Mouse (Mus musculus) neural tube, embryonic 11.5 days (tissue): Measurements from ENCODE around the gene Dlat. TPM values are rescaled to one million over a fixed set of nuclear protein-coding genes. Genes with fewer than 3 reads are reported as not detected.

ENCODE experiments used
- ATAC-seq: fragments of 200-750 bp; cut with Nextera tagmentation; 2 replicates; pipeline ENCODE4 v1.8.0; 2017; ENCODE audit warnings: moderate number of reproducible peaks, mild to moderate bottlenecking, moderate TSS enrichment, moderate library complexity; ENCODE audit not compliant: insufficient read depth, low FRiP score, low TSS enrichment
- DNase-seq: peaks from one replicate; pipeline ENCODE4 v3.0.0-alpha.2; 2015; ENCODE audit warnings: low spot score
- H3K27ac ChIP-seq: fragments of 300-500 bp; sonication (generic); 2 replicates; pipeline ENCODE4 v1.5.1; 2014; ENCODE audit warnings: low read depth, mild to moderate bottlenecking, low read length
- H3K27me3 ChIP-seq: fragments of 300-500 bp; sonication (generic); 2 replicates; pipeline ENCODE4 v1.6.1; 2014; ENCODE audit warnings: mild to moderate bottlenecking, low read length, mixed read lengths; ENCODE audit not compliant: control insufficient read depth, insufficient read depth
- H3K36me3 ChIP-seq: fragments of 300-500 bp; sonication (generic); 2 replicates; pipeline ENCODE4 v1.6.1; 2014; ENCODE audit warnings: mild to moderate bottlenecking, low read length, moderate library complexity, mixed read lengths; ENCODE audit not compliant: control insufficient read depth, insufficient read depth
- H3K4me1 ChIP-seq: fragments of 300-500 bp; sonication (generic); 2 replicates; pipeline ENCODE4 v1.6.1; 2014; ENCODE audit warnings: low read length, mixed read lengths; ENCODE audit not compliant: control insufficient read depth, insufficient read depth
- H3K4me2 ChIP-seq: fragments of 300-500 bp; sonication (generic); 2 replicates; pipeline ENCODE4 v1.6.1; 2014; ENCODE audit warnings: low read depth, mild to moderate bottlenecking, moderate library complexity
- H3K4me3 ChIP-seq: fragments of 300-500 bp; sonication (generic); 2 replicates; pipeline ENCODE4 v1.5.1; 2014; ENCODE audit warnings: low read depth, low read length
- H3K9ac ChIP-seq: fragments of 300-500 bp; sonication (generic); 2 replicates; pipeline ENCODE4 v1.6.1; 2014; ENCODE audit warnings: mild to moderate bottlenecking, low read length
- H3K9me3 ChIP-seq: fragments of 300-500 bp; sonication (generic); 2 replicates; pipeline ENCODE4 v1.6.1; 2016; ENCODE audit warnings: low read length; ENCODE audit not compliant: control insufficient read depth
- WGBS: fragments of 180-500 bp; shearing (Covaris S2); extraction: QIAGEN DNeasy Blood & Tissue Kit; methylation state at CpG from one replicate; pipeline ENCODE4 v1.1.7; 2014; 5-methylcytosine and 5-hydroxymethylcytosine counted together
- polyA plus RNA-seq: library from polyadenylated mRNA; unstranded; fragments of >200 nt; fragmentation: Nextera tagmentation; extraction: Ambion mirVana; gene quantifications from 2 replicates; pipeline ENCODE4 v1.2.1, GENCODE M21; 2014

Dlat gene
- polyA plus RNA-seq, 1 experiment from 2014 or later, result 74.9 TPM

DNA sequence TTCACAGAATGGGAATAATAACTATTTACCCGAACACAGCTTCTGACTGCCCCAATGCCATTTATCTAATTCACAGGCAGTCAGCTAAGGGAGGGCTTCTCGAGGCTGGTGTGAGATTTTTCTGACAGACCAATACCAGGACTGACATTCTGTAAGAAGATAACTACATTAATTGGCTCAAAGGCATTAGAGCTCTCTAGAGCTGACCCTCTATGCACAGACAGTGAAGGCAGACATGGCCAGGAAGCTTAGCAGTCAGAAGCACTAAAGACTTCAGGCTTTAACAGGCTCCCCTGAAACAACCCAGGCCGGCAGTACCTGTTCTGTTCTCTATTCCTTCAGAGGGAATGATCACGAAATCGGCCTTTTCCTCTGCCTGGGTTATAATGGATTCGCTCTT is 35.6 kb upstream of the Dlat start:
- 85% methylated on average over 6 of the region's 6 CpGs for whole genome bisulfite sequencing
- H3K4me1 ChIP-seq, result peaks cover 31% of the 10 kb centered on the region
- ATAC-seq (no peak), DNase-seq (no peak)
- H3K4me2 ChIP-seq, result no peak overlapping the region
- H3K36me3 ChIP-seq, result no peaks in the 10 kb centered on the region
- H3K9ac ChIP-seq, result no peak overlapping the region
- H3K27ac ChIP-seq, result no peak overlapping the region
- no peaks in the 10 kb centered on the region for H3K27me3 ChIP-seq
- H3K4me3 ChIP-seq, result no peak overlapping the region
- no peaks in the 10 kb centered on the region for H3K9me3 ChIP-seq

DNA sequence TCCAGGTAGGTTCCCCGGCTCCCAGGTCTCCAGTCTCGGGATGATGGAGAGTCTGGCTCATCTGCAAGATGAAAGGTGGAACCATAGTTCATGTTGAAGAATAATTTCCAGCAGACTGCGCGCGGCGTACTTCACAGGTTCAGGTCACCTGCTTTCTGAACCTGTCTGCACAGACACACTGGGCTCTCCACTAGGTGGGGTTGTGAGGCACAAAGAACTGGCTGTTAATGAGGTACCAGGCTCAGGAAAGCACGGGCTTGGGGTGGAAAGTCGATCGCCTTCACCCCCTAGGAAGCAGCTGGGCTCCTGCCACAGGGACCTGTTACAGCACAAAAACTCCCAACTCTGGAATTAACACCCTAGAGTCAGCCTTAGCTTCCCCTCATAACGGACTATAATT is 34.1 kb upstream of the Dlat start:
- Histone ChIP-seq H3K27ac (peak overlapping the region; percentile 14; the same call in 1 of the 2 replicates), H3K9me3 (no peaks in the 10 kb centered on the region), H3K4me3 (no peak overlapping the region), H3K9ac (no peak overlapping the region), H3K27me3 (no peaks in the 10 kb centered on the region), H3K4me2 (no peak overlapping the region), H3K4me1 (peaks cover 31% of the 10 kb centered on the region), H3K36me3 (no peaks in the 10 kb centered on the region)
- 22% methylated on average over 10 of the region's 10 CpGs for WGBS
- ATAC-seq, result no peak
- DNase-seq, result peak; percentile 58

- H3K9ac ChIP-seq, result peak overlapping the region; percentile 18; the same call in 1 of the 2 replicates
- peaks cover 26% of the 10 kb centered on the region for H3K4me1 ChIP-seq
- H3K27ac ChIP-seq, result peak overlapping the region; percentile 53
- no peaks in the 10 kb centered on the region for H3K9me3 ChIP-seq
- no peaks in the 10 kb centered on the region for H3K27me3 ChIP-seq
- H3K4me3 ChIP-seq, result no peak overlapping the region
- no peaks in the 10 kb centered on the region for H3K36me3 ChIP-seq
- DNase-seq (peak; percentile 53), ATAC-seq (peak; percentile 78)
- WGBS, result 19% methylated on average over 13 of the region's 13 CpGs
- H3K4me2 ChIP-seq, result peak overlapping the region; percentile 1; the same call in 1 of the 2 replicates
Observed at GRCm38 (mm10) chr9:50692626-50693580, 33.3 kb upstream of the Dlat start.

DNA sequence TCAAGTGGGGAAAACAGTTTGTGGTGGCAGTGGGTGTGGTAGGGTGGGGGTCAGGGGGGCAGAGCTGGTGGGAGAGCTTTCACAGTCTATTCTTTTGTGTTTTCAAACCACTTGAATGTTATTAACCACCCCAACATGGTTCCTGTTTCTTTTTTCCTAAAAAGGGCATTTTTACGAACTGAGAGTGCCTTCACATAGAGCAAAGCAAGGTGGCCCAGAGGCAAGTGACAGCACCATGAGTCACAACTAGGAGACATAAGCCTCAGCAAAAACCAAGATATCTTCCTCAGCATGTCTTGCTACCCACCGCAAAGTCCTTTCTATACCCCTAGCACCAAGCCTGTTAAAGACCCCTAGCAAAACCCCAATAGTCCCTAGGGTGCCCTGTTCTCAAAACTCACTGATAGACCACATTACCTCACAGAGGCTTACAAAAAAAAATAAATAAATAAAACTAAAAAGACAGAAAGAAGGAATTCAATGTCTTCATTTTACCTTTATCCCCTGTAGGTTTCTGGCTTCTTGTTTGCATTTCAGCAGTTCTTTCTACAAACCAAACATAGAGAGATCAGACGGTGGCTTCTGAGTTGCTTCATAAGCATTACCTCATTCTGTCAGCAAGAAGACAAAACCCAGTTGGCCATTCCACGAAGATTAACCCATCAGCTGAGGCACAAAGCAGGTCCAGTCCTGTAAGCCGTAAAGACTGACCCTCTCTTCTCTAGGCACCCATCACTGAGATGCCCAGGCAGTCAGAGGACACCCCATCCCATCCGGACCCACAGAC is 27.5 kb upstream of the Dlat start:
- H3K4me3 ChIP-seq, result no peak overlapping the region
- no peaks in the 10 kb centered on the region for H3K9me3 ChIP-seq
- H3K4me1 ChIP-seq, result no peaks in the 10 kb centered on the region
- peaks cover 6% of the 10 kb centered on the region for H3K36me3 ChIP-seq
- H3K27ac ChIP-seq, result no peak overlapping the region
- H3K27me3 ChIP-seq, result no peaks in the 10 kb centered on the region
- ATAC-seq (no peak), DNase-seq (no peak)
- WGBS, result 87% methylated on average over 6 of the region's 6 CpGs
- no peak overlapping the region for H3K4me2 ChIP-seq
- H3K9ac ChIP-seq, result no peak overlapping the region

DNA sequence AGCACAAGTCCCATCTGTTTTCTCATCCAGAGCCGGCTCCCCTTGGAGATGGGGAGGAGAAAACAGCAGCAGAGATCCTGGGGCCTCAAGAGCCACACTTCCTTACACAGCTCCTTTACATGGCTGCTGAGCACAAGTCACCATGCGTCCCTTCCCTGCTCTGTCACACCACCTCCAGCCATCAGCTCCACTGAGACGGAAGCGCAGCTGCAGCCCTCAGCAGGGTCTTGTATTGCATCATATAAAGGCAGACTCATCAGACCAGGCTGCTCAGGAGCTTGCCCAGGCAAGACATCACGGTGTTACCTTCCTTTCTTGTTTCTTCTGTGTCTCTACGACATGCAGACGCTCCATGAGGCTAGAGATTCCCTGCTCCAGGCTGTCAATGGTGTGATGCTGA is 22.1 kb upstream of the Dlat start:
- ATAC-seq (no peak), DNase-seq (no peak)
- Histone ChIP-seq H3K4me2 (no peak overlapping the region), H3K9me3 (no peaks in the 10 kb centered on the region), H3K9ac (no peak overlapping the region), H3K4me1 (no peaks in the 10 kb centered on the region), H3K27me3 (no peaks in the 10 kb centered on the region), H3K4me3 (no peak overlapping the region), H3K36me3 (peaks cover 8% of the 10 kb centered on the region), H3K27ac (no peak overlapping the region)
- 65% methylated on average over 7 of the region's 7 CpGs for WGBS

GRCm38 (mm10) chr9:50679406-50679805 is 19.8 kb upstream of the Dlat start:
- ATAC-seq (no peak), DNase-seq (no peak)
- 89% methylated on average over 1 of the region's 1 CpGs for WGBS
- Histone ChIP-seq H3K9ac (no peak overlapping the region), H3K27me3 (no peaks in the 10 kb centered on the region), H3K4me2 (no peak overlapping the region), H3K36me3 (peaks cover 9% of the 10 kb centered on the region), H3K27ac (no peak overlapping the region), H3K4me1 (no peaks in the 10 kb centered on the region), H3K9me3 (no peaks in the 10 kb centered on the region), H3K4me3 (no peak overlapping the region)

GRCm38 (mm10) chr9:50674771-50675170 is 15.2 kb upstream of the Dlat start:
- Histone ChIP-seq H3K36me3 (0 out of 2 replicates have a peak, but pooled peaks cover 3% of the 10 kb centered on the region), H3K27ac (no peak overlapping the region), H3K4me1 (no peaks in the 10 kb centered on the region), H3K9me3 (no peaks in the 10 kb centered on the region), H3K4me2 (no peak overlapping the region), H3K27me3 (no peaks in the 10 kb centered on the region), H3K9ac (no peak overlapping the region), H3K4me3 (no peak overlapping the region)
- 25% methylated on average over 1 of the region's 1 CpGs for WGBS
- no peak for DNase-seq
- no peak for ATAC-seq

DNA sequence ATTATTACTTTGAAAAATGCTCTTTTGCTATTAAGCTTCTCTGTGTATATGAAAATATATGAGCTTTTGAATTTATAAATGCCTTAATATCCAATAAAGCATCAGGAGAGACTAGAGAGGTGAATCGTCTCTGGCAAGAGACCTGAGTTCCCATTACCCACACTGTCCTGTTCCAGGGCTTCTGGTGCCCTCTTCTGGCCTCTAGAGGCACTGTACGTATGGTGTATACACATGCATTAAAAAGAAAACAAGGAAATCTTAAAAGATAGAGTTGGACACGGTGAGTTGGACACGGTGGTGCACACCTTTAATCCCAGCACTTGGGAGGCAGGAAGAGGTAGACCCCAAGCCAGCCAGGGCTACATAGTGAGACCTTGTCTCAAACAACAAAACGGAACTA is 11.1 kb upstream of the Dlat start:
- DNase-seq (peak; percentile 46), ATAC-seq (no peak)
- H3K36me3 ChIP-seq, result no peaks in the 10 kb centered on the region
- no peaks in the 10 kb centered on the region for H3K27me3 ChIP-seq
- no peak overlapping the region for H3K9ac ChIP-seq
- H3K9me3 ChIP-seq, result no peaks in the 10 kb centered on the region
- 39% methylated on average over 5 of the region's 5 CpGs for WGBS
- H3K27ac ChIP-seq, result no peak overlapping the region
- no peak overlapping the region for H3K4me2 ChIP-seq
- H3K4me1 ChIP-seq, result no peaks in the 10 kb centered on the region
- no peak overlapping the region for H3K4me3 ChIP-seq
